Mouse (Mus musculus) embryonic fibroblast, embryonic 13.5 days (primary cell): Measurements from ENCODE around the gene Maea. TPM values are rescaled to one million over a fixed set of nuclear protein-coding genes. Genes with fewer than 3 reads are reported as not detected.
A peak's percentile ranks its signal among the peaks of the same experiment; 100 is the strongest.
"Not testable (repeated sequence)": the region's sequence is repeated elsewhere in the genome, so short reads cannot be mapped to it uniquely, and the experiment has no call there.

Source experiments
- H3K27ac ChIP-seq: 2 replicates; pipeline ENCODE4 v1.5.1; 2012; ENCODE audit warnings: low read length, control low read depth, inconsistent platforms; ENCODE audit not compliant: insufficient read depth
- H3K4me1 ChIP-seq: 2 replicates; pipeline ENCODE4 v1.6.1; 2011; ENCODE audit warnings: low read length; ENCODE audit not compliant: control insufficient read depth, insufficient read depth
- H3K4me3 ChIP-seq: 2 replicates; pipeline ENCODE4 v1.5.1; 2011; ENCODE audit warnings: mild to moderate bottlenecking, control low read depth, low read length; ENCODE audit not compliant: insufficient read depth
- CTCF ChIP-seq: IDR thresholded peaks from 2 replicates; pipeline ENCODE4 v1.5.1; 2011; ENCODE audit warnings: mild to moderate bottlenecking, control low read depth, low read length, moderate library complexity, borderline replicate concordance; ENCODE audit not compliant: insufficient read depth
- POLR2A ChIP-seq: IDR thresholded peaks from 2 replicates; pipeline ENCODE4 v1.6.1; 2011; ENCODE audit warnings: low read depth, mild to moderate bottlenecking, control low read depth, low read length, moderate library complexity
- polyA plus RNA-seq: library from polyadenylated mRNA; stranded (reverse); fragments of >200 nt; gene quantifications from 2 replicates; pipeline ENCODE4 v1.2.4, GENCODE M21; 2011; ENCODE audit warnings: low read depth; ENCODE audit not compliant: missing spikeins, insufficient read length

Maea gene
- polyA plus RNA-seq, 1 experiment = 148 TPM

DNA sequence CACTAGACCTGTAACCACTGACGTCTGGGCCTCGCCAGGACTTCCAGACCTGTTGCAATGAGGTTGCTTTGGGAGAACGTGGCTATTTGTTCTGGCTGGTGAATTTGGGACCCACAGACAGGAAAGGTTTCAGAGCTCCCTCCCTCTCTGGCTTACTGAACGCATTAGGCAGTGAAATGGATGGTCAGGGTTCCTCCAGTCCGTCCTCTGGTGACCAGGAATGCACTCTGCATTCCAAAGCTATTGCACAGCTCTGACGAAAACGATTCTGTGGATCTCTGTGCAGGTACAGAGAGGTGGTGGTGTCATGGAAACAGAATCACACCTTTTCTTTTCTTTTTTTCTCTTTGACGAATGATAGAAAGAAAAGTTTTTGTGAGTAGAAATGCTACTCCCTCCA is 1.9 kb downstream of the Maea start:
- TF ChIP-seq POLR2A (no peak), CTCF (no peak)
- Histone ChIP-seq H3K4me3 (peak overlapping the region; percentile 87; the same call in 1 of the 2 replicates), H3K27ac (no peak overlapping the region), H3K4me1 (peaks cover 8% of the 10 kb centered on the region)

DNA sequence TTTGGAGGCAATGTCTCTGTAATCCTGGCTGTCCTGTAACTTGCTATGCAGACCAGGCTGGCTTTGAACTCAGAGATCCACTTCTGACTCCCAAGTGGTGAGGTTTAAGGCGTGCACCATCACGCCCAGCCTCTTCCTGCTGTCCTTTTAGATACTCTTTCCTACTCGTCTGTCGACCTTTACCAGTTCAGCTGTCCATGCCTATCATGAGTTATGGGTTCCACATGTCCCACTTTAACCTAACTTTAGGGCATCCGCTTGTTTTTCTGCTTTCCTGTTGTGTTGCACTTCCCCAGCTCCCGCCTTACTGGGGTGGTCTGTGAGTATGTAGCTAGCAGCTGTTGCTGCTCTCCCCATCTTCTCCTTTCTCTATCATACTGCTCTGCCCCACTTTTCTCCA is 5.9 kb downstream of the Maea start:
- Histone ChIP-seq H3K4me3 (no peak overlapping the region), H3K4me1 (peaks cover 28% of the 10 kb centered on the region), H3K27ac (peak overlapping the region; percentile 38; the same call in 1 of the 2 replicates)
- TF ChIP-seq CTCF (no peak), POLR2A (no peak)

DNA sequence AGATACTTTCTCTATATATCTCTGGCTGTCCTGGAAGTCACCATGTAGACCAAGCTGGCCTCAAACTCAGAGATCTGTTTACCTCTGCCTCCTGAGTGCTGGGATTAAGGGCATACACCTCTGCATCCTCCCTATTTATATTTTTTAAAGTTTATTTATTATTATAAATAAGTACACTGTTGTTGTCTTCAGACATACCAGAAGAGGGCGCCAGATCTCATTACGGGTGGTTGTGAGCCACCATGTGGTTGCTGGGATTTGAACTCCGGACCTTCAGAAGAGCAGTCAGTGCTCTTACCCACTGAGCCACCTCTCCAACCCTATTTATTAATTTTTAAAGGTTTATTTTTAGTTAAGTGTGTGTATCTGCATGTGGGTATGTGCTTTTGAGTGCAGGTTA is 6.9 kb downstream of the Maea start:
- Histone ChIP-seq H3K27ac (peak overlapping the region; percentile 90), H3K4me1 (peaks cover 24% of the 10 kb centered on the region)
- not testable (repeated sequence) for H3K4me3 ChIP-seq

DNA sequence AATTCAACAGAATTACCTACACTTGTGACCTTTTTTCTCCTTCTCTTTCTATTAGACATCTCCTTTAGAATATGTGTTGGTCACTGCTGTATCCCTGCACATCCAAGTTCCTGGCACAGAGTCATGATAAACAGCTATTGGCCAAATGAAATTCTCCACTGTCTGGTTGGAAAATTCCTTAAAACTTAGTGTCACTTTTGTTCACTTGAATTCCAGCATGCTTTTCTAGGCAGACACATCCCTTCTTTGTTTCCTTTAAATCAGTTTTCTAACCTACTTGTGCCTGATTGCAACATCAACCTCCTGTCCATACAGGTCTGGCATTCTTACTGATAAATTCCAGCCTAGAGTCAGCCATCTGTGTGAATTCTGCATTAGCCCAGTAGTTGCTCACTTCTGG is 7.5 kb downstream of the Maea start:
- TF ChIP-seq CTCF (no peak), POLR2A (no peak)
- no peak overlapping the region for H3K4me3 ChIP-seq
- H3K4me1 ChIP-seq = peaks cover 21% of the 10 kb centered on the region
- H3K27ac ChIP-seq = peak overlapping the region; percentile 91

DNA sequence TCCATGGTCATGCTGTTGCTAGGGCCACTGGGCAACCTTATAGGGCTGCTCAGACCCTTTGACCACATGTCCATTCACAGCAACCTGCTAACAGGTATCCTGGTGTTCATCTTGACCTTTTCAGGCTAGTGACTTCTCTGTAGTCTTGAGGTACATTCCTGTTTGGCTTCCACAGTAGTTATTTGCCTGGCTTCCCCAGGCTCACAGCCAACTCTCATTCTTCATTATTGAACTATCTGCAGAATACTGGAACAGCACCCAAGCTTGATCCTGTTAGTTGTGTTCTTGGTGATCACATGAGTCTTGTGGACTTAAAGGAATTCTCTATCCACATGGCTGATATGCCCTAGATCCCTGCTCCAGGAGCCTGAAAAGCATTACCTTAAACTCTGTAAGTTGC is 8.3 kb downstream of the Maea start:
- Histone ChIP-seq H3K27ac (peak overlapping the region; percentile 91), H3K4me3 (no peak overlapping the region), H3K4me1 (peaks cover 20% of the 10 kb centered on the region)
- TF ChIP-seq POLR2A (no peak), CTCF (no peak)

DNA sequence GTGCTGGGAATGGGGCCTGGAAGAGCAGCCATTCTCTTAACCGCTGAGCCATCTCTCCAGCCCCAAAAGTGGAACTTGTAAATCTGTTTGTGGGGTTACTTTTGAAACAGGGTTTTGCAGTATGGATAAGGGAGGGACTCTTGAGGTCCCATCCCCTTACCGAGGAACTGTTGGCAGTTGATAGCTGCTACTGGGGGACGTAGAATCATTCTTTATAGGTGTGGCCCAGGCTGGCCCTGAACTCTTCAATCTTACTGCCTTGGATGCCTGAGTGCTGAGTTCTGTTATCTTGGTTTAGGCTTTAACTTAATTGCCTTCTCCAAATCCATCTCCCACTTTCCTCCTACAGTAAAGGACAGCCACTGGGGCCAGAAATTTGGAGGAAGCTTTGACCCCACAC is 8.8 kb downstream of the Maea start:
- no peak for TF ChIP-seq CTCF
- no peak for TF ChIP-seq POLR2A
- Histone ChIP-seq H3K4me1 (peaks cover 20% of the 10 kb centered on the region), H3K27ac (peak overlapping the region; percentile 37), H3K4me3 (no peak overlapping the region)

DNA sequence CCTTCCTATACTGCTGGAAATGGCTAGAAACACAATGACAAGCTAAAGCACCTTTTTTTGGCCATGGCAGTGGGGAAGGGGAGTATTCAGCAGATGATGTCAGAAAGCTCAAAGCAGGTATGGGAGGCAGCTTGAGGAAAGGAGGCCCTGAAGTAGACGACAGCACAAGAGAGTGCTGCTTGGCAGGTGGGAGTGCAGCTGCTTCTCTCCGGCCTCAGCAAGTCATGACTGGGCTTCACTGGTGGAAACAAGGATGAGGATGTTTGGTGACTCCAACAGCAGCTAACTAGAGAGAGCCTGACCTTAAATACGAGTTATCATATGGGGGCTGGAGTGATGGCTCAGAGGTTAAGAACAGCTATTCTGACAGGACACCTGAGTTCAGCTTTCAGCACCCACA is 12.3 kb downstream of the Maea start:
- TF ChIP-seq POLR2A = no peak
- no peak for TF ChIP-seq CTCF
- Histone ChIP-seq H3K27ac (no peak overlapping the region), H3K4me1 (peaks cover 37% of the 10 kb centered on the region), H3K4me3 (no peak overlapping the region)

DNA sequence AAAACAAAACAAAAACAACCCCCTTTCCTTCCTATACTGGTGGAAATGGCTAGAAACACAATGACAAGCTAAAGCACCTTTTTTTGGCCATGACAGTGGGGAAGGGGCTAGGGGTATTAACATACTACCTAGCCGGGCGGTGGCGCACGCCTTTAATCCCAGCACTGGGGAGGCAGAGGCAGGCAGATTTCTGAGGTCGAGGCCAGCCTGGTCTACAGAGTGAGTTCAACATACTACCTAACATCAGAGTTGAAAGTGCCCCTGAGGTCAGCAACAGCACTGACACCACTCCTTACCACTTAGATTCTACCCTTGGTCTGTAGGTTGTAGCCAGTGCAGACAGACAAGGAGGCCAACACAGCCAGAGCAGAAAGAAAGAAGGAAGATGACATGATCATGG is 13.9 kb downstream of the Maea start:
- Histone ChIP-seq H3K4me3 (no peak overlapping the region), H3K4me1 (peaks cover 32% of the 10 kb centered on the region), H3K27ac (peak overlapping the region; percentile 19; the same call in 1 of the 2 replicates)
- TF ChIP-seq POLR2A (no peak), CTCF (no peak)

DNA sequence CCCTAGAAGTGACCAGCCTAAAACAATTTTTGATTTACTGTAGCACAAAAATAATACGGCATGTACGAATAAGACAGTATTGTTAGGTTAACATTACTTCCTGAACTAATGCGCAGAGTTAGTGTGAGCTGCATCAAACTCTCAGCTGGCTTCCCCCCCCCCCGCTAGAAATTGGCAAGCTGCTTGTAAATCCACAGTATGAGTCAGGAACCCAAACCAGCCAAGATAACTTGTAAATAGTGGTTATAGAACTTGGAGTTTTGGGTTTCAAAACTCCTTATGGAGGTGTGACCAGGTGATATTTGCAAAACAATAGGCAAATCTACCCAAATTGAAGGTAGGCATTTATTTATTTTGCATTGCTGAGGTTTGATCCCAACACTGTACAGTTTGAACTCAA is 14.4 kb downstream of the Maea start:
- peaks cover 28% of the 10 kb centered on the region for H3K4me1 ChIP-seq
- TF ChIP-seq CTCF = no peak
- TF ChIP-seq POLR2A = no peak

DNA sequence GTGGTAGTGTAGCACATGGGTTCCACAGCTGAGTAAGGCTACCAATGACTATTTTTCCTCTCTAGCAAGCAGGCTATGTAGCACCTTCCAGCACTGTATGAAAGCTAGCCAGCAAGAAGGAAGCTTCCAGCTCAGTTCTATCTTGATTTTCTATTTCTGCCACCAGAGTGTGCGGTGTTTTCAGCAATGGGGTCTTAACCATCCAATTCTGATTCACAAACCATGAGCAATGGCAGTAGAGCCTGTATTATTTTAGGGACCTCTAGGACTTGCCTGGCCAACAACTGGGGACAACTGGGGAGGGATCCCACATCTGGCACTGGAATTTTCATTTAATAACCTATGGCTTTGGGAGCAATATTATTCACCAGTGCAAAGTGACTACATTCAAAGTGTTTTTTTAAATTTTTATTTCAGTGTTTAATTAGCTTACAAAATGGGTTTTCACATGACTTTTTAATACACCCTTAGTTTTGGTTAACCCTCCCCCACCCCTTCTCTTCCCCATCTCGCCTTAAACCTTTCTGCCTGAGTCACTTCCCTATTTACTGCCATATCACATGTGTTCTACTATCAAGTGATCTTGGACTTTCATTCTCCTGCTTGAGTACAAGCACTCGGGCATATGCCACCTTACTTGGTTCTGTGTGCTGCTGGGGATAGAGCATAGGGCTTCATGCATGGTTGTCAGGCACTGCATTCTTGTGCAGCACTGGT is 16.4 kb downstream of the Maea start:
- Histone ChIP-seq H3K4me3 (no peak overlapping the region), H3K27ac (peak overlapping the region; percentile 59), H3K4me1 (peaks cover 23% of the 10 kb centered on the region)
- TF ChIP-seq CTCF (no peak), POLR2A (no peak)

More for the DNA sequence above, 14.4 kb downstream of the Maea start:
- H3K27ac ChIP-seq = 0 out of 2 replicates have a peak overlapping the region, but pooled peaks have one; percentile 44
- H3K4me3 ChIP-seq = no peak overlapping the region

DNA sequence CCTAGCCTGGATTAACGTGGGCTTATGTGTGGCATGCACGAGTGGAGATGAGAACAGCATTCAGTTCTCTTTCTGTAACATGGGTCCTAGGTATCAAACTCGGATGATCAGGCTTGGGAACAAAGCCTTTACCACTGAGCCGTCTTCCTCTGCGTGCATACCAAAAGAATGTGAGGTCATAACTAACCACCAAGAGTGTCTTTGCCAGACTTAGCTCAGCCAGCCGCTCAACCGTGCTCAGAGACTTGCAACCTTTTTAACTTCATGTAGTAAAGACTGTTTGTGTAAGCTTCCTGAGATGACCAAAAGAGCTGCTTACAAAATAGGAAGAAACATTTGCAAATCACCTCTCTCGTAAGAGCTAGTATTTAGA is 16.9 kb downstream of the Maea start:
- H3K27ac ChIP-seq = peak overlapping the region; percentile 60
- H3K4me3 ChIP-seq = no peak overlapping the region
- H3K4me1 ChIP-seq = peaks cover 24% of the 10 kb centered on the region
- TF ChIP-seq POLR2A = no peak
- TF ChIP-seq CTCF = no peak
